Mouse (Mus musculus) testis, adult 2 months (tissue): ENCODE results near the gene Nrp1.

Source experiments
- CTCF ChIP-seq: fragments of 200-500 bp; IDR thresholded peaks from 2 replicates; pipeline ENCODE4 v1.5.1; 2012; ENCODE audit warnings: low read depth, mild to moderate bottlenecking, inconsistent platforms, low read length, moderate library complexity; ENCODE audit not compliant: control insufficient read depth, insufficient read depth, insufficient replicate concordance
- POLR2A ChIP-seq: fragments of 200-500 bp; IDR thresholded peaks from 2 replicates; pipeline ENCODE4 v1.6.1; 2012; ENCODE audit warnings: low read depth, mild to moderate bottlenecking, inconsistent platforms, low read length, moderate library complexity; ENCODE audit not compliant: control insufficient read depth

GRCm38 (mm10) chr8:128413381-128413780, 55.0 kb downstream of the Nrp1 start:
- no peak for TF ChIP-seq CTCF
- no peak for TF ChIP-seq POLR2A
